Mouse (Mus musculus) T-cell, adult 66 days (primary cell): Measurements from ENCODE around the gene Ccs. TPM values are rescaled to one million over a fixed set of nuclear protein-coding genes. Genes with fewer than 3 reads are reported as not detected.

Source experiments
- total RNA-seq, 2 experiments: library from RNA; stranded (reverse); gene quantifications; 3 replicates in 1 of 2; 4 replicates in 1 of 2; pipeline ENCODE4 v1.2.4; 2023

The Ccs gene
- 10 to 100 TPM; 51.0 to 53.8 TPM for total RNA-seq

DNA sequence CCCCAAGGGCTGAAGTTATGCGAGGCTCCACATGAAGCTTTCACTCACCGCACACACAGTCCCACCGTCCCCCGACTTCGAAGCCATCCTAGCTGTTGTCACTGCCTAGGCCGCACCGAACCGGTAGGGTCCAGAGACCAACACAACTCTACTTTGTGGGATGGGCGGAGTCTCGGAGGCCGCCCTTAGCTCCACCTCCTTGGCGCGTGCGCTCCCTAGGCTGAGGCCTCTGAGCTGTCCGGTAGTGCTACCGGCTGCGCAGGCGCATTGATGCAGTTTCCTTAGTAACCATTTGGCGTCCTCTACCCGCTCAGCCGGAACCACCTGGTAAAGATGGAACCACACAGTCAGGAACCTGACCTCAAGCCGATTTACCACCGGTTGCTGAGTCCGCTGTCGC, at the start of gene Ccs, which contains the start of gene Ccdc87:
Gene Ccs, minus strand, starts transcription at position 184 of the 400 bp plus-strand sequence.
Gene Ccdc87, plus strand, starts transcription at position 218 of the 400 bp plus-strand sequence.

DNA sequence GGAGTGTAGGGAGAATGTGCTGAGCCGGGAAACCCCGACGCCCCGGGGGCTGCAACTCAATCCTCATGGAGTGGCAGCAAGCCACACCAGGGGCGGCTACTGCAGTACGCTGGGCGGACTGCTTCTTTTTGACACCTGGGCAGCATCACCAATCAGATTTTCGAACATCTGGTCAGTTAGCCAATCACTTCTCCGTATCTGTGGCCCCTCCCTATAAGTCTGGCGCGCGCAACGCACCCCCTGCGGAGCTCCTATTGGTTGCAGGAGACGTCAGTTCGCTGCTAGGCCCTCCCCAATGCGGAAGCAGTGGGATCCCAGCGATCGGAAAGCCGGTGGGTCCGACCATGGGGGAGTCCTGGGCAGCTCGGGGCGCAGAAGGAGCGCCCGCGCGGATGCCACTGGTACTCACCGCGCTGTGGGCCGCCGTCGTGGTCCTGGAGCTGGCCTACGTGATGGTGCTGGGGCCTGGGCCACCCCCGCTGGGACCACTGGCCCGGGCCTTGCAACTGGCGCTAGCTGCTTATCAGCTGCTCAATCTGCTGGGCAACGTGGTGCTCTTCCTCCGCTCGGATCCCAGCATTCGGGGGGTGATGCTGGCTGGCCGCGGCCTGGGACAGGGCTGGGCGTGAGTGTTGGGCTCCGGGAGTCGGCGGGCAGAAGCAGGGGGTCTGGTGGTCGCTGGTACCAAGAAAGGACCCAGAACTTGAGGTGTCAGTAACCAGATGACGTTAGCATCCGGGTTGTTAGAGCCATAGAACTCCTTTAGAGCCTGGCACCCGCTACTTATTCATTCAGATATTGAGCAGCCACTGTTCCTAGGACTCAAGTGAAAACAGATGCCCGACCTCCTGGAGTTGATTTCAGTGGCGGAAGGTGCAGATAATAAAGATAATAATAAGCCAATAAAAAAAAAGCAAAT, 39.5 kb upstream of the Ccs start, which contains the start of gene Zdhhc24:
Gene Zdhhc24, plus strand, starts transcription at position 264 of the 919 bp plus-strand sequence.

DNA sequence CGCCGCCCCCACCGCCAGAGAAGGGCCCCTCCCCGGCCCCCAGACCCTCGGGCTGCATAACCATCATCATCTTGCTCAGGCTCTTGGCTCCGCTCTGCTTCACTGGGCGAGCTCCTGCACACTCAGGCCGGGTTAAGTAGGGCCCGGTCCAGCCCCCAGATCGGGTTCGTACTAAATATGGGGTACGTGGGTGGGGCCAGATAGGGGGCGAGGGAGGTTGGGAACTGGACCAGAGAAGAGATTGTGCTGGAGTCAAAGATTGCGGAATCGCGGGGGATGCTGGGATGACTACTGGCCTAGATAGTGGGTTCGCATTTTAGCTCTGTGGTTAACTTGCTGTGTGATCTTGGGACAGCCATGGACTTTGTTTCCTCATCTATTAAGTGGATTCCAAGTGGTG, 38.7 kb upstream of the Ccs start, which contains the start of gene Actn3:
Gene Actn3, minus strand, starts transcription at position 125 of the 400 bp plus-strand sequence.

DNA sequence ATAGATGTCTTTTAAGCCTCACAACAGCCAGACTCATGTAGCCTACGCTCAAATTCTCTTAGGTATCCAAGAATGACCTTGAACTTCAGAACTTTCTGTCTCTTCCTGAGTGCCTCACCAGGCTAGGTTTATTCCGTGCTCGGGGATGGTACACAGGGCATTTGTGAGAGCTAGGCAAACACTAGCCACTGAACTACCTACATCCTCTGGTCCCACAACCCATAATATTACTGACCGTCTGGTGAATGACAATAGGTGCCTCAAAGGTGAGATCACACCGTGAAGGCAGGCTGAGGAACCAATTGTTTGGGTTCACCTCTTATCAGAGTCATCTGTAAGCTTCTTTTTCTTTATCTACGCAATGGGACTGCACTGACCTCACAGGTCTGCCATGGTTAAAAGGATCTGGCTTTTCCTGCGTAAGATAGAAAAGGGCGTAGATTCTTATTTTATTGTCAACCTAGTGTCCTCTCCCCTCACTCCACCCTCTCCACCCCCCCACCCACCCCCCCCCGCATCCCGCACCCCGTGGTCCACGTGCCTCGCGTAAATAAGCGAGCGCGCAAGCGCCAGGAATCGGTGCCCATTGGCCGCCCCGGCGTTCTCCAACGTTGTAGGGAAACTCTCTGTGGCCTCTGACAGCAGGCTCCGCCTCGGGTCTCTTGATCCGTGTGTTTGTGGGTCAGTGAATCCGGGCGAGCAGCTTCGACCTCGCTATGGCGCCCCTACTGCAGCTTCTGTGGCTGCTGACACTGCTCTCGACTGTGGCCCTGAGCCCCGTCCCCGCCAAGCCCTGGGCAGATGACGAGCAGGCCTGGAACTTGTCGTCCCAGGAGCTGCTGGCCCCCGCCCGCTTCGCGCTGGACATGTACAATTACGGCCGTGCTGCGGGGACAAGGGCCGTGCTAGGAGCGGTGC, 15.7 kb upstream of the Ccs start, which contains the start of gene Ctsf:
Gene Ctsf, plus strand, starts transcription at position 579 of the 918 bp plus-strand sequence.

DNA sequence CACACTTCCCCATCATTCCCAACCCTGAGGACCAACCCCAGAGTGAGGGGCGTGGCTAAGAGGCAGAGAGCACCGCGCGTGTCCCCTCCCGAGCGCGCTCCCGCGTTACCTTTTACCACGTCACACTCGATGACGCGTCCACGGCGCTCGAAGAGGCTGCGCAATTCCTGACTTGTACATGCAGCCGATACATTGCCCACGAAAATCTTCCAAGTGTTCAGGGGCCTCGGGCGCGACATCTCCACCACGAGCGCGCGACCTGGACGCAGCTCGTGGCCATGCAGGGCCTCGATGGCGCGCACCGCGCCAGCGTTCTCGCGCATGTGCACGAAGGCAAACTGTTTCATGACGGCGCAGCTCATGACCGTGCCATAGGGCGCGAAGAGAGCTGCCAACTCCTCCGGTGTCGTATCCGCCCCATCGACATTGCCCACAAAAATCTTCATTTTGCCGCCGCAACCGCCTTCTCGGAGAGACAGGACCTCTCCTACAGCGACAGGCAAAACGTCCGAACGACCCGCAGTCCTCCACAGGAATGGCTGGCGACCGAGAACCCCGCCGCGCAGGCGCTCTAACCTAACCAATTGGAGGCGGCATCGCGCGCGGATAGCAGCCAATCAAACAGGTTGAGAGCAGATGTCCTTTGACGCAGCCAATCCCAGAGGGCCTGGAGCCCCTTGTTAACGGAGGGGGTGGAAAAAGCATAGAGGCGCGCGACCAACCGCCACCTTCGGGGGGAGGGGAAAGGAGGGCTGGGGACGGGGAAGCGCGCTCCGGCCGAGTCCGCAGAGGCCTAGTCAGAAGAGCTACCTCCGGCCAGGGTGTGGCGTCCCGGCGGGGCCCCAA, 27.8 kb downstream of the Ccs start, which contains the start of the genes Gm21992 and Rbm14:
Gene Gm21992, minus strand, starts transcription at position 550 of the 846 bp plus-strand sequence.
Gene Rbm14, minus strand, starts transcription at position 572 of the 846 bp plus-strand sequence.

DNA sequence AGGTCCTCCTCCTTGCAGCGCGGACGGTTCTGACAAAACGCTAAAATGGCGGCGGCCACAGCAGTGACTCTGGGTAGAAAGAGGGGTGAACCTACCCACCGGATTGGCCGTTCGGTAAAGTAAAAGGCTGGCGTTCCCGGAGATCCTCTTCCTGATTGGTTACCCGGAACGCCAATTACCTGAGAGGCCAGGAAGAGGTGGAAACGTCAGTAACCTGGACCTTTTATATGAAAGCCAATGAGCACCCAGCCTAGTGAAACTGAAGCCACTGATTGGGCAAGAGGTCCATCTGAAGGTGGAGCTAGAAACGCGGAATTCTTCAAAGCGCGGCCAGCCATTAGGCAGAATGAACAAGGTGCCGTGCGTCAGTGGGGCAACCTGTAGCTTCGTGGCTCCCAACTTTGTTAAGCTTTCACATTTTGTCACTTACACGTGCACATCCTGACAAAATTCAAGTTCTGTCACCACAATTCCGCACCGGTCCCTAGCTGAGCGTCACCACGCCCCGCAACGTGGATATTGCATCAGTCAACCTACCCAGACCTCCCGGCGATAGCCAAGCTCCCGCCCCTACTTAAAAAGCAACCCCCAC, 45.2 kb downstream of the Ccs start, which contains the start of gene Rbm4:
Gene Rbm4, minus strand, starts transcription at position 71 of the 592 bp plus-strand sequence.

Other genes starting within 250 kb of the Ccs start
- gene Lrfn4, start 223.7 kb downstream of the Ccs start, total RNA-seq, result under 1 TPM; 0.29 to 0.53 TPM
- 10 to 100 TPM; 53.2 to 59.2 TPM for gene Rce1, start 213.7 kb downstream of the Ccs start, total RNA-seq
- not detected for gene Gm960, start 140.7 kb downstream of the Ccs start, total RNA-seq
- gene Sptbn2, start 128.2 kb downstream of the Ccs start, total RNA-seq, result under 1 TPM in 1 of 2 experiments, not detected in 1; 0.09 TPM
- 10 to 100 TPM; 24.8 to 30.7 TPM for gene Rbm4b, start 82.8 kb downstream of the Ccs start, total RNA-seq
- 100 to 1,000 TPM in 1 of 2 experiments, 10 to 100 TPM in 1; 98.1 to 112 TPM for gene Rbm4, start 45.4 kb downstream of the Ccs start, total RNA-seq
- gene Gm21992, start 27.7 kb downstream of the Ccs start, total RNA-seq, result 10 to 100 TPM; 27.8 to 51.8 TPM
- gene Rbm14, start 27.7 kb downstream of the Ccs start, total RNA-seq, result 10 to 100 TPM; 84.8 to 95.2 TPM
- gene Ccdc87, start within 50 bp of the Ccs start, total RNA-seq, result not detected
- gene Ctsf, start 15.8 kb upstream of the Ccs start, total RNA-seq, result 1 to 10 TPM; 3.8 to 4.1 TPM
- under 1 TPM in 1 of 2 experiments, not detected in 1; 0.27 TPM for gene Actn3, start 38.6 kb upstream of the Ccs start, total RNA-seq
- 1 to 10 TPM; 5.0 to 6.1 TPM for gene Zdhhc24, start 39.3 kb upstream of the Ccs start, total RNA-seq
- gene Bbs1, start 67.3 kb upstream of the Ccs start, total RNA-seq, result 1 to 10 TPM; 1.9 to 3.3 TPM
- 10 to 100 TPM; 89.3 to 95.6 TPM for gene Dpp3, start 89.0 kb upstream of the Ccs start, total RNA-seq
- 1 to 10 TPM; 2.3 to 2.9 TPM for gene Peli3, start 103.8 kb upstream of the Ccs start, total RNA-seq
- 10 to 100 TPM; 32.4 to 35.4 TPM for gene Mrpl11, start 122.8 kb upstream of the Ccs start, total RNA-seq
- gene Npas4, start 151.0 kb upstream of the Ccs start, total RNA-seq, result 1 to 10 TPM in 1 of 2 experiments, under 1 TPM in 1; 0.90 to 1.7 TPM
- gene Slc29a2, start 184.5 kb upstream of the Ccs start, total RNA-seq, result 1 to 10 TPM; 2.6 to 4.2 TPM
- 1 to 10 TPM; 4.5 to 5.3 TPM for gene B4gat1, start 199.5 kb upstream of the Ccs start, total RNA-seq
- gene AC124502.3, start 199.6 kb upstream of the Ccs start, total RNA-seq, result 1 to 10 TPM; 1.7 to 2.2 TPM
- gene Brms1, start 202.0 kb upstream of the Ccs start, total RNA-seq, result 10 to 100 TPM; 60.1 to 63.1 TPM
- gene Rin1, start 211.1 kb upstream of the Ccs start, total RNA-seq, result 10 to 100 TPM in 1 of 2 experiments, 1 to 10 TPM in 1; 7.5 to 11.2 TPM
- not detected for gene Cd248, start 228.7 kb upstream of the Ccs start, total RNA-seq
- 1 to 10 TPM in 1 of 2 experiments, not detected in 1; 1.0 TPM for gene Tmem151a, start 246.2 kb upstream of the Ccs start, total RNA-seq
- 10 to 100 TPM; 25.6 to 32.2 TPM for gene Yif1a, start 249.2 kb upstream of the Ccs start, total RNA-seq